Mouse (Mus musculus): Measurements from ENCODE around the gene Mylpf.
A peak's percentile ranks its signal among the peaks of the same experiment; 100 is the strongest.

Mylpf gene

DNA sequence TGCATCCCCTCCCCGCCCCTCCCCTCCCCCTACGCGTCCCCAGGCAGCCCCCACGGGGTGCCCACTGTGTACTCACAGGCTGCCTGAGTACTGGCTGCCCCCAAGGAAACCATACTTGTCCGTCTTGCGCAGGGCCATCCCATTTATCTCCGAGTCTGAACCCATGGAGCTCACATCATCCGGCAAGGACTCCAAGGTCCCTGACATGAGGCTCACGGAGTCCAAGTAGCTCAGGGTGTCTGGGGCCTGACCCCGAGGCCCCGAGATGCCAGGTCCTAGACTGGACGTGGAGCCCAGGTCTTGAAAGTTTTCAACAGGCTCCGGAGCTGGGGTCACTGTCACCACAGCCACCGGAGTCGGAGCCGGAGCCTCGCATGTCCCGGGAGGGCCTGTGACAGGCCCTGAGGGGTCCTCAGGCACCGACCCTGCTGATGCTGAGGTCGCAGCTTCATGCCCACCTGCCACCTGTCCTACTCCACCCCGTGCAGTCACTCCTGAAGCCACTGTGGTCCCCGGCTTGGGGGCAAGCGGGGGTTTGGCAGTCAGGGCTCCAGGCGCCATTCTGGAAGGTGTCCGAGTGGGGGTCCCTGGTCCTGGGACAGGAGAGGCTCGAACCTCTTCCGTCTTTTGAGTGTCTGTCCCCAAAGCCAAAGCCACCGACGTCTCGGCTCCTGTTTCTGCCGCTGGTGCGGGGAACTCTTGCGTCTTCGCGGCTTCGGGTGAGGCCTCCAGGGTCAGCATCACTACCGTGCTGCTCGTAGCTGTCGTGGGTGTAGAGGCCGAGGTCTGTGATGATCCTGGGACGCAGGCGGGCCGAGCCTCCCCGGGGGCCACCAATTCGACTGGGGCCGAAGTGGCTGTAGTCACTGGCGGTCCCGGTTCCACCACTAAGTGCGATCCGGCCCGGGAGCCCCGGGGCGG lies 1.1 kb upstream of the Mylpf start:
- peak; percentile 52 for DNase-seq

DNA sequence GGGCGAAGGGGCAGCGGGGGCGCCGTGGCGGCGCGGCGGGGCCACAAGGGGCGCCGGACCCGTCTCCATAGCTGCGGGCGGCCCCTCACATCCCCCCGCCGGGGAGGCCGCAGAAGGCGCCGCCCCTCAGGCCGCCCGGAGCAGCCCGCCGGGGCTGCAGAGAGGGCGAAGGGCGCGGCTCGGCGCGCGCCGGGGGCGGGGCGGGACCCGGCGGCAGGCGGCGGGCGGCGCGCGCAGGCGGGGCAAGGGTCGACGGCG lies 466 bp upstream of the Mylpf start, which contains the start of gene Tbc1d10b:
Gene Tbc1d10b, minus strand, starts transcription at position 174 of the 258 bp plus-strand sequence.
- no peak for DNase-seq

DNA sequence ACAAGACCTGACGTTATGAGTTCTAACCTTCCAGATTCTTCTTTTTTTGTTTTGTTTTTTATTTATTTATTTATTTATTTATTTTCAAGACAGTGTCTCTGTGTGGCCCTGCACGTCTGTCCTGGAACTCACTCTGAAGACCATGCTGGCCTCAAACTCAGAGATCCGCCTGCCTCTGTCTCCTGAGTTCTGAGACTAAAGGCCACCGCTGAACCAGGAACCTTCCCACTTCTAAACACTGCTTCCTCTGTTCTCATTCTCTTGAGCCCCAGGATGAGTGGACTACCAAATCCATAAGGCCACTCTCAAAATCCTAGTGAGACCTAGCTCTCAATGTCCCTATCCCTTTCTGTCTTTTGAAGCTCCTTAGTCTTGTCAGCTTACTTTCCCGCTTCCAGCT lies 1.2 kb downstream of the Mylpf start:
- DNase-seq: no peak

DNA sequence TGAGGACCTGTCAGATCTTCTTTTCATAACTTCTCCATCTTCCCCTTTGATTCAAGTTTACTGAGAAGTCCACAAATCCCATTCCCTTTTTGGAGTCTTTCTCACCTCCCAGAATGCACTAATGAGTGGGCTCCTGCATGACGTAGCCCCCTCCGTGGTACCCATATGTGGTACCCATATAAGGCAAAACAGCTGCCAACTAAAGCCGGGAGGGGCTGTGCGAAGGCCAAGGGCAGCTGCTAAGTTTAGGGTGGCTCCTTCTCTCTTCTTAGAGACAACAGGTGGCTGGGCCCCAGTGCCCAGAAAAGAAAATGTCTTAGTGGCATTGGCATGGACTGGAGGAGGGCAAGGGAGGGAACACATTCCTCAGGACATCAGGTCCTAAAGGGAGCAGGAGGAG lies 1.6 kb downstream of the Mylpf start:
- no peak for DNase-seq

DNA sequence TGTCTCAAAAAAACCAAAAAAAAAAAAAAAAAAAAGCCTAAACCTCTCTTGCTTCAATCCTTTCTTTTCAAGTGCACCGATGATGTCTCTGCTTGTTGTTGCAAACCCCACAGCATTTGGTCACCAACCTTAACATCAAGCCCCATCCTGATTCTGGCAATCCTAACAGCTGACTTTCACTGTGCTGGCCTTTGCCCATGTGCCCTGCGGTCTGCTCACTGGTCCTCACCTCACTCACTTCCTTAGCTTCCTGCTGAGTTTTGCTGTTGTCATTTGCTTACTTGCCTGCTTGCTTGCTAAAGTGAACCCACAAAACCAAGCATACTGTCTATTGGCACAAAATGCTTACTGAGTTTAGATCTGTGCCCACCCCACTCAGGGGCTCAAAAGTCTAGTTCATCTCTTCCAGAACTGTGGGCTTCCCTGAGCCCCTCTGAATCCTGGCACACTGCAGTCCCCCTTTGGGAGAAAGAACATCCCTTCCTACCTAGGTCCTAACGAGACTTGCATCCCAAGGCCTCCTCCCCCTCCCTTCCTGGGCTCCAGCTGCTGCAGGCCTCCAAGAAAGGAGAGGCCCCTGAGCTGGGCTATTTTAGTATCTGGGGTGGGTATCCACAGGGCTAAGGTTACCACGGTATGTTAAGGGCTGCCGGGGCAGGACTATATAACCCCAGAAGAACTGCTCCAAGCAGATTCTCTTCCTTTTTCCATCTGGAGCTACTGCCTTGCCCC lies 2.5 kb downstream of the Mylpf start:
- DNase-seq: no peak

DNA sequence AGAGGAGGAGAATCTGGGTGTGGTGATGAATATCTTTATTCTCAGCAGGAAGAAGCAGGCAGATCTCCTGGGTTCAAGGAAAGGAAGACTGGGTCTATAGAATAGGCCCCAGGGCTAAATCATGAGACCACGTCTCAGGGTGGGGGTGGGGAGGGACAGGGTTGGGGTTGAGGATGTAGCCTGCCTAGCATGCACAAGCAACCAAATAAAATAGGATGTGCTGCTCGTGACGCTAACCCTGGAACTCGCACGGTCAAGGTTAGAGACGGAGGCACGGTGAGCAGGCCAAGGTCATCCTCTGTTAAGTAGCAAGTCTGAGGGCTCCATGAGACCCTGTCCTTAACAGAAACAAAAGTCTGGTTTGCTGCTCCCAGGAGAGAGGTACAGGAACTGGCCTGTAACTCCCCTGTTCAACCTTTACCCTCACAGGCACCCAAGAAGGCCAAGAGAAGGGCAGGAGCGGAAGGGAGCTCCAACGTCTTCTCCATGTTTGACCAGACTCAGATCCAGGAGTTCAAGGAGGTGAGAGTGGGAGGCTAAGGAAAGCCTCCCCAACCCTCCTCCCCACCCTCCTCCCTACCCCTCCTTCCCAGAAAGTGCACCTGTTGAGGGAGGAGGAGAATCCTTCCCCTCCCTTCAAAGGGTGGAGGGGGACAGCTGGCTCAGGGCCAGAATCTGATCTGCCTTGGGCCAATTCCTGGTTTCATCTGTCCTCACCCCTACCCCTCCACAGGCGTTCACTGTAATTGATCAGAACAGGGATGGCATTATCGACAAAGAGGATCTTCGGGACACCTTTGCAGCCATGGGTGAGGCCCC lies 4.0 kb downstream of the Mylpf start:
- no peak for DNase-seq

DNA sequence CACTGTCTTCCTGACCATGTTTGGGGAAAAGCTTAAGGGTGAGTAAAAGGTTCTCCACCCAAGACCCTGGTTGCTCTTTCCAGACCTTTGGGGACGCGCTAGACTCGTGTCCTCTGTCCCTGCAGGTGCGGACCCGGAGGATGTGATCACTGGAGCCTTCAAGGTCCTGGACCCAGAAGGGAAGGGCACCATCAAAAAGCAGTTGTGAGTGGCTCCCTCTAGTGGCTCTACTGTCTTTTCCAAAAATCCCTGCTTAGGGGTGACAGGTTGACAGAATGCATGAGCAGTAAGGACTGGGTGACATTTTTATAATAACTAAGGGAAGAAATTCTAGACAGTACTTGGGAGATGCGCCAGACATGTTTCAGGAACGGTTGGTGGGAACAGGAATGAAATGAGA lies 4.8 kb downstream of the Mylpf start:
- peak; percentile 61 for DNase-seq

DNA sequence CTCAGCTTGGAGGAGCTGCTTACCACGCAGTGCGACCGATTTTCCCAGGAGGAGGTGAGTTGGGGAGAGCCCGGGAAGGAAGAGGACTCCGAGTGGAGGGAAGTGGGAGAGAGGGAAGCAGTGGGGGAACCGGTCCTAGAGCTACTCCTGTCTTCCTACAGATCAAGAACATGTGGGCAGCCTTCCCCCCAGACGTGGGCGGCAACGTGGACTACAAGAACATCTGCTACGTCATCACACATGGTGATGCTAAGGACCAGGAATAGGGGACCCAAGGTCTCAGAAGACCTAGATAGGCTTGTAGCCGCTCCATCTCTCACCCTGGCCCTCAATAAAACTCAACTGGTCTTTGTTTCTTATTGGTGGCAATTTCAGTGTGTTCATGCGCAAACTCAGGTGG lies 5.2 kb downstream of the Mylpf start:
- DNase-seq: no peak

DNA sequence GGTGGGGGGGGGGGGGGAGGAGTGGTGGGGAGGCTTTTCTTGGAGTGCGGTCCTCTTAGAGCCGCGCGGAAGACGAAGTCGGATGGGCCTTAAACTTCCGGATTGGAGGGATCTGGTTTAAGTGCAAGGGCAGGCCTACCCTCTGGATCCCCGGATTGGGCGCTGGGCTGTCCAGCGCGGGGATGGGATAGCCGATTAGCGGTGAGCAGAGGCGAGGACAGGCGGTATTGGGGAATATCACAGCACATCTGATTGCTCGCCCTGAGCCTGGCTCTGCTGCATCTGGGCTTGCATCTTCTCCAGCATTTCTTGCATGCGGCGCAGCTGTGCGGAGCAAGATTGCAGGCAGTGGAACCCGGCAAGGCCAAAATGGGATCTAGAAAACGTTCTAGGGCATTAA lies 5.8 kb downstream of the Mylpf start:
- DNase-seq: no peak

DNA sequence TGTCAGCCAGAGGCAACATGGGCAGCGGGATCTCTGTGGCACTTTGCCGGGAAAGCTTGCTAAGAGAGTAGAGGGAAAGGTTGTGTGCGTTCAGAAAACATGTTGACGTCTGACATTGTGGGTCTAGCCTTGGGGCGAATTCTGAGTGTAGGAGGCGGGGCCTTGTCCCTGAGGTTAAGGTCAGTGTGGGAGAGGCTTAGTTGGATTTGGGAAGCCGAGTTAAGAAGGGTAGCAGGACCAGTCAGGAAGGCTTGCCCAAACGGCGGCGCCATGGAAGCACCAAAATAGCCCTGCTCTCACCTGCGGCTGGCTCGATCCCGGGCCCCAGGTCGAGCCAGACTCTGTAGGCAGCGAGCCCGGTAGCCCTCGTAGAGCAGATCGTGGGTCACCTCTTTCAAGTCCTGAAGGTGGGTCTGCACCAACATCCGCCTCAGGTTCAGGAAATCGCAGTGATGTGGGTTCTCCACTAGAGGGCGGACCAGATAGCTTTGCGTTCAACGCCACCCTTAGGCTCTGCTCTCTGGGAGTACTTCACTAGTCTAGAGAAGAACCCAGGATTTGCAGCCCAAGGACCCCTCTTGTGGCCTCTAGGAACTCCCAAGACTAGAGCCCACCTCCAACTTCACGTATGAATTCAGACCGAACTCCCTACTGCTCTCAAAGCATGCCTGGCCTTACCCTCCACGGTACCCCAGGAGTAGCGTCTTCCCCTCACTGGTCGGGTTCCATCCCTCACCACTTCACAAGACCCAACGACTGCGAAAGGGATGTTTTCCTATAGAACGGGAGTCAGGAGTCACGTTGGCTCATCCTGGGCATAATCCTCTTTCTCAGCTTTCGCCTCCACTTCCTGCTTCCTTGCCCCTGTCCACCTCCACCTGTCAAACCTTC lies 6.5 kb downstream of the Mylpf start:
- peak; percentile 77 for DNase-seq

DNA sequence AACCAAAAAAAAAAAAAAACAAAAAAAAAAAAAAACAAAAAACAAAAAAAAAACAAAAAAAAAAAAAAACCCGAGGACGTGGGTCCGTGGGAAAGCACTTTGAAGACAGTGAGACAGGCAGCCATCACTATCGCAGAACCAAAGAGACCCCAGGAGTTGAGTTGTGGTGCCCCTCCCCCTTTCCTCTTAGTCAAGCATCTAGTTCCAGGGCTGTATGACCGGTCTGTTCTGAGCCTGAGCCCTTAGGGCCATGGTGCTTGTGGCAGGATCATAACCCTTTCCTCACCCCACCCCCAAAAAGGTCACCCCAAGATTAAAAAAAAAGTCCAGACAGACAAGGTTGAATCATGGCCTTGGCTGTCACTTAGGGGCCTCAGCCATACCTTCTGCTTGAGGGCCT lies 7.6 kb downstream of the Mylpf start:
- no peak for DNase-seq

DNA sequence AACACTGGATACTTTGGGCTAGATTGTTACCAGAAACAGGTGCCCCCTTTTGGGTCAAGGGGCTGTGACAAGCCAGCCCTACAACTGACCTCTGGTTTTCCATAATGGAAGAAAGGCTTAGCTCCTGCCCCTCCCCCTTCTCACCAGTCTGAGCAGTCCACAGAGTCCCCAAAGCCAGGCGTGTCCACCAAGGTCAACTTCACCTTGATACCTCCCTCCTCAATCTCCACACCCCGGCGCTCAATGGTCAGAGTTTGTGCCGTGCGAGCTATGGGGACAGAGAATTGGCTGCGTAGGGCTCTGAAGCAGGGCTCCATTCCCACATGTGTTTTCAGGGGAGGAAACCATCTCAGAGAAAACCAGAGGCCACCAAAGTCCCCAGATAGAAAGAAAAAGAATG lies 8.8 kb downstream of the Mylpf start:
- no peak for DNase-seq

DNA sequence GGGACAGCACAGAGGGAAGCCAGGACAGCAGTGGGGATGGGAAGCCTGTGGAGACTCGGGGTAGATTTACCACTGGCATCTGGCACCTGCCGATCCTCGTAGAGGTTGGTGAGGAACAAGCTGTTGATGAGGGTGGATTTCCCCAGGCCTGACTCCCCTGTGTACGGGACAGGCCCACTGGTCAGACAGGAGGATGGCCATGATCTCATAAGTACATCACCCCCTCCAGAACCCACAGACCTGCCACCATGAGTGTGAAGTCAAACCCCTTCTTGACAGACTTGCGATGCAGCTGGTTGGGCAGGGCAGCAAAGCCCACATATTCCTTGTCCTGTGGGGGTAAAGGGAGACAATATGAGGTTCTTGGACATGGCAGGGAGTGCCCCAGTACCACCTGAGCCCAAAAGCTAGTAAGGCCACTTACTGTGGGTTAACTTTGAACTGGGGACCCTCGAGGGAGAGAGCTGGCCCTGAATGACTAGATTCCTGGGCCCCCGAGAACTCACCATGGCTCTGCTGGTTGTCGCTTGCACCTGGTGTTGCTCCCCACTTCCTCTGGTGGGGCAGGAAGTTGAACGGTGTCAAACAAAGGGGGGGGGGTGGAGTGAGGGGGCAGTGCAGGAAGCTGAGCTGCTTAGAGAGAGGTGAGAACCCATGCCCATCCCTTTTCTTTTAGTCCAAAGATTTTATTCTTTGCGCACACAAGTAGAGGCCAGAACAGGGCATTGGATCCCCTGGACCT lies 9.4 kb downstream of the Mylpf start:
- no peak for DNase-seq

DNA sequence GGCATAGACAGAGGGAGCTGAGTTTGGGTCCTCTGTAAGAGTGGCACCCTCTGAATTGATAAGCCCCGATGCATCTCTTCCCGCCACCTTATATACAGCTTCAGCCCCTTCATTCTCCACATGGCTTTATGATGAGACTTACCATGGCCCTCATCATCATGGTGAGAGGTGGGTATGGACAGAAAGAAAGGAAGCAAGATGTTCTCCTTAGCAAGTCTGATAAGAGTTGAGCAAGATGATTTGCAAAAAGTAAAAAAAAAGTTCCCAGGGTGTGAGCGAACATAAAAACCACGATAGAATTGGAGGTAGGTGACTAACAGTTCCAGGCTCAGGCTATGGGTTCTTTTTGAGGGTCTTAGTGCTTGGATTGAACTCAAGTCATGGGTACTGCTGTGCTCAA lies 10.0 kb downstream of the Mylpf start:
- DNase-seq: no peak

DNA sequence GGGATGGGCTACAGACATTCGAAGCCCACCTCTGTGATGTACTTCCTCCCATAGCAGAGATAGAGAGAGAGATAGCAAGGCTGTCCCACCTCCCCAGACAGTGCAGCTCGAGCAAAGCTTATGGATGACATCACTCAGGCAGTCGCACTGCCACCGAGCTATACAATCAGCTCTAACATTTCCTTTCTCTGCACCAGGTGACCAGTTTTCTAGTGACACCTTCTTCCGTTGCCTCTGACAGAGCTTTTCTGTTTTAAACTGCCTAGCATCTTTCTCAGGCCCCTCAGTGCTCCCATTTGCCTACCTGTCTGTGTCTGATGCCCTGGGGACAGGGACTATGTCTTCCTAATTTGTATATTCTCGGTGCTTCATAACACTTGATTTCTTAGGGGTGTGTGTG lies 11.8 kb downstream of the Mylpf start:
- DNase-seq: no peak

DNA sequence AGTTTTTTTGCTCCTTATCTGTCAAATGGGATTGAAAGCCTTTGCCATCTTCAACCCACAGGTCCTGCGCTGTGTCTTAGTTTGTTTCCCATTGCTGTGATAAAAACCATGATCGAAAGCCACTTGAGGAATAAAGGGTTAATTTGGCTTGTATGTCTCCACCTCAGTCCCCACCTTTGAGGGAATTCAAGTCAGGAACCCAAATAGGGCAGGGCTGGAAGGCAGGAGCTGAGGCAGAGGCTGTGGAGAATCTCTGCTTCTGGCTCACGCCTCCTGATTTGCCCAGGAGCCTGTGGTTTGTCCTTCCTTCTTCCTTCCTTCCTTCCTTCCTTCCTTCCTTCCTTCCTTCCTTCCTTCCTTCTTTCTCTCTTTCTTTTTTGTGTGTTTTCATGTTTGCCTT lies 14.4 kb downstream of the Mylpf start:
- DNase-seq: no peak

DNA sequence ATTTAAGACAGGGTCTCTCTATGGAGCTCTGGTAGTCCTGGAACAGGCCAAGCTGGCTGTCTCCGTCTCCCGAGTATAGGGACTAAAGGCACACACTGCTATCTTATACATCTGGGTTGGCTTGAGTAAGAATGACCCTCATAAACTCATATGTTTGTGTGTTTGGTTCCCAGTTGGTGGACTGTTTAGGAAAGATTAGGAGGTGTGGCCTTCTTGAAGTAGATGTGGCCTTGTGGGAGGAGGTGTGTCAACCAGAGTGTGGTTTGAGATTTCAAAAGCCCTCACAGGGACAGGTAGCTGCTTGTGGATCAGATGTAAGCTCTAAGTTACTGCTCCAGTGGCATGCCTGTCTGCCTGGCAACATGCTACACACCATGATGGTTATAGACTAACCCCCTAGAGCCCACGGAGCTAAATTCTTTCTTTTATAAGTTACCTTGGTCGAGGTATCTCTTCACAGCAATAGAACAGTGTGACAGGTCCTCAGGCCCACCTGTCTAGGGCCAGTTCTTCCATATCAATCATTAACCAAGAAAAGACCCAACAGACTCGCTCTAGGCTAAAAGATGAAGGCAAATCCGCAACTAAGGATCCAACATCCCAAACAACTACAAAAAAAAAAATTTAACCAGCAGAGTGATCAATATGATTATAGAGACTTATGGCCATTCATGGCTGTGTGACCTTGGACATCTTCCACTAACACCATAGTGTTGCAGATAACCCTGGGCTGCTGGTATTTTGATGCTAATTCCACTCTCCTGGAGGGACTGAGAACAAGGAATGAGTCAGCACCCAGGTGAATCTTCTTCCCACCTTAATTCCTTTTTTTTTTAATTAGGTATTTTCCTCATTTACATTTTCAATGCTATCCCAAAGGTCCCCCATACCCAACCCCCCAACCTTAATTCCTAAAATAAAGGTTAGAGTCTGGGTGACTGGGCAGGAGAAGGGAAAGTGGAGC lies 15.1 kb downstream of the Mylpf start:
- DNase-seq: no peak

DNA sequence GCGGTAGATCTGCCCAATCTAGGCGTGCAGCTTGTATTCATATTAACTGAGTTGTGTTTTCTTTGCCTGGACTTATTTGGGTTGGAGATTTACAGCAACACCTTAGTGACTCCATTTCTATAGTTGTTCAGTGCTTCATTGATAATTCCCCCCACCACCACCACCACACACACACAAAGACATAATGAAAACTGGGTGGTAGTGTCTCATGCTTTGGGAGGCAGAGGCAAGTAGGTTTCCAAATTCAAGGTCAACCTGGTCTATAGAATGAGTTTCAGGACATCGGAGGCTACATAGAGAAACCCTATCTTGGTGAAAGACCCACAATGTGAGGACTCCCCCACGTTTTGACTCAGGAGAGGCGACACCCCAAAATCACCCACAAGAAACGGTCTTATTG lies 15.9 kb downstream of the Mylpf start:
- DNase-seq: no peak

DNA sequence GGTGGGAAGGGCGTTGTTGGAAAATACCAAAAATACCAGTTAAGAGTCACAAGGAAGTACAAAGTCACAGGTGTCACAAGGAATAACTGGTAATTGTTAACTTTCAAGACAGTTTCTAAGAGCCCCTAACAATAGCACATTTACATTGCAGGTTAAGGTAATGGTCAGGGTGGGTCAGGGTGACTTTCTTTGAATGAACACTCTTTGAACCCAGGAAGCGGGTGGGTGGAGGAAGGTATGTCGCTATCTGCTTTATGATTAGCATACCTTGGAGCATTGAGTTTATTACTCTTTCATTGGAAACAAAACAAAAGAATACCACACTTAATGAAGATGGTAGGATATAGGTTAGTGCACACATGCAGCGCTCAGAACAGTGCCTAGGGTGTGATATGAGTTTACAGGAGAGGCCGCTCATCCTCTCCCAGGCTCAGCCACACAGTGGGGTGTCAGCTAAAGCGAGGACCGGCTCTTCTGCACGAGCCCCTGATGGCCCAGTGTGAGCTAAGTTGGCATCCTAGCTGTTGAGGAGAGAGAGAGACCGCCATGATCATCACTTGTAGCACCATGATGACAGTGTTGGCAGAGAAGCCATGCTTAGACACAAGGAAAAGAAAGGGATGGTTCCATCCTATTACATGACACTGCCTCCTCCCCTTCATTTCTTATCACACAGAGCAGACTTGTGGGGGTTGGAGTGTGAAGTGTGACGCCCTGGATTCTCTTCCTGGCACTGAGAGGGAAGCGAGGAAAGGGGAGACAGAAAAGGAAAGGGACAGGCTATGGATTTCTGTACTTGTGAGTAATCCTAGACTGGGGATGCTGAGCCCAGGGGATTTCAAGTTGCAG lies 16.7 kb downstream of the Mylpf start:
- DNase-seq: no peak

Data from kidney, postnatal 10 days (tissue).